Mouse (Mus musculus): Measurements from ENCODE around the gene Padi4. TPM values are rescaled to one million over a fixed set of nuclear protein-coding genes. Genes with fewer than 3 reads are reported as not detected.

Gene Padi4
- total and polyA plus RNA-seq, 3 experiments: 0.02 TPM; not detected in 2

GRCm38 (mm10) chr4:140699441-140700127 is 74.5 kb downstream of the Padi4 start:
- Histone ChIP-seq H3K4me1 (ENCODE audit: insufficient read depth, low read depth, low read length) (peaks cover 62% of the 10 kb centered on the region), H3K9me3 (replicated peaks) (no peaks in the 10 kb centered on the region), H3K36me3 (replicated peaks) (peaks cover 18% of the 10 kb centered on the region), H3K4me3 (ENCODE audit: low read depth, low read length) (peak overlapping the region; percentile 79), H3K27me3 (ENCODE audit: insufficient read depth, low read length) (no peaks in the 10 kb centered on the region)
- peak; percentile 74 for ATAC-seq (ENCODE audit: extremely low read depth, insufficient number of reproducible peaks, low FRiP score, poor library complexity, severe bottlenecking)
- TF ChIP-seq POLR2AphosphoS5 (IDR thresholded peaks at IDR 0.05; ENCODE audit: insufficient replicate concordance, low read depth, low read length): peak; percentile 67; the same call in 1 of the 2 replicates
- TF ChIP-seq TAL1 (conservative IDR thresholded peaks at IDR 0.05; ENCODE audit: low read depth, low read length): no peak
- peak; percentile 87 for DNase-seq (ENCODE audit: low spot score)

Other genes with a start within 250 kb of the Padi4 start
- 19.4 and 25.0 TPM in 2 replicates for gene Arhgef10l, start 108.2 kb downstream of the Padi4 start, total RNA-seq (2014; fragmentation: Nextera tagmentation)
- gene Arhgef10l, start 108.2 kb downstream of the Padi4 start, total RNA-seq (2017): 24.7 and 27.4 TPM in 2 replicates
- gene Arhgef10l, start 108.2 kb downstream of the Padi4 start, polyA plus RNA-seq (2012): 32.6 and 43.4 TPM in 2 replicates
- 205 and 239 TPM in 2 replicates for gene Rcc2, start 73.7 kb downstream of the Padi4 start, total RNA-seq (2014; fragmentation: Nextera tagmentation)
- gene Rcc2, start 73.7 kb downstream of the Padi4 start, total RNA-seq (2017): 106 and 117 TPM in 2 replicates
- gene Rcc2, start 73.7 kb downstream of the Padi4 start, polyA plus RNA-seq (2012): 443 and 525 TPM in 2 replicates
- not detected in 2 replicates for gene Padi6, start 31.6 kb downstream of the Padi4 start, total RNA-seq (2014; fragmentation: Nextera tagmentation)
- gene Padi6, start 31.6 kb downstream of the Padi4 start, total RNA-seq (2017): not detected in 2 replicates
- not detected in 2 replicates for gene Padi6, start 31.6 kb downstream of the Padi4 start, polyA plus RNA-seq (2012)
- 0.92 and 1.1 TPM in 2 replicates for gene Padi3, start 36.4 kb upstream of the Padi4 start, total RNA-seq (2014; fragmentation: Nextera tagmentation)
- gene Padi3, start 36.4 kb upstream of the Padi4 start, total RNA-seq (2017): 17.6 and 19.1 TPM in 2 replicates
- gene Padi3, start 36.4 kb upstream of the Padi4 start, polyA plus RNA-seq (2012): 1.8 TPM in 2 replicates
- gene Padi1, start 71.5 kb upstream of the Padi4 start, total RNA-seq (2014; fragmentation: Nextera tagmentation): not detected in 2 replicates
- gene Padi1, start 71.5 kb upstream of the Padi4 start, total RNA-seq (2017): 0.12 and 0.16 TPM in 2 replicates
- 0.03 TPM in 2 replicates for gene Padi1, start 71.5 kb upstream of the Padi4 start, polyA plus RNA-seq (2012)
- gene Padi2, start 132.1 kb upstream of the Padi4 start, total RNA-seq (2014; fragmentation: Nextera tagmentation): 0.34 TPM in 1 of 2 replicates, not detected in the other
- 0.46 and 0.82 TPM in 2 replicates for gene Padi2, start 132.1 kb upstream of the Padi4 start, total RNA-seq (2017)
- 0.11 and 0.21 TPM in 2 replicates for gene Padi2, start 132.1 kb upstream of the Padi4 start, polyA plus RNA-seq (2012)
- gene Sdhb, start 187.0 kb upstream of the Padi4 start, total RNA-seq (2014; fragmentation: Nextera tagmentation): 51.2 and 51.7 TPM in 2 replicates
- gene Sdhb, start 187.0 kb upstream of the Padi4 start, total RNA-seq (2017): 100 and 103 TPM in 2 replicates
- gene Sdhb, start 187.0 kb upstream of the Padi4 start, polyA plus RNA-seq (2012): 105 and 142 TPM in 2 replicates
- 22.3 and 34.0 TPM in 2 replicates for gene Atp13a2, start 212.6 kb upstream of the Padi4 start, total RNA-seq (2014; fragmentation: Nextera tagmentation)
- 21.4 and 26.6 TPM in 2 replicates for gene Atp13a2, start 212.6 kb upstream of the Padi4 start, total RNA-seq (2017)
- 67.7 and 124 TPM in 2 replicates for gene Atp13a2, start 212.6 kb upstream of the Padi4 start, polyA plus RNA-seq (2012)
- gene Mfap2, start 236.2 kb upstream of the Padi4 start, total RNA-seq (2014; fragmentation: Nextera tagmentation): not detected in 2 replicates
- not detected in 2 replicates for gene Mfap2, start 236.2 kb upstream of the Padi4 start, total RNA-seq (2017)
- not detected in 2 replicates for gene Mfap2, start 236.2 kb upstream of the Padi4 start, polyA plus RNA-seq (2012)

Measured in G1E (cell line).